Mouse (Mus musculus) hematopoietic stem cell, adult 5-6 weeks (primary cell): Measurements from ENCODE around the gene Gm5294. TPM values are rescaled to one million over a fixed set of nuclear protein-coding genes. Genes with fewer than 3 reads are reported as not detected.

Experiments
- ATAC-seq, 2 experiments: fragments of 125-278 bp in 1 of 2; replicated peaks in 1 of 2; 2 replicates each; pipeline ENCODE4 v1.8.0; 2016 to 2017; ENCODE audit warnings: inconsistent platforms in 2 of 2, mild to moderate bottlenecking in 2 of 2, moderate number of reproducible peaks in 2 of 2, low read depth in 1 of 2, moderate TSS enrichment in 1 of 2; ENCODE audit not compliant: low FRiP score in 2 of 2, poor library complexity in 2 of 2, severe bottlenecking in 2 of 2, insufficient read depth in 1 of 2, low TSS enrichment in 1 of 2
- total RNA-seq: library from RNA; stranded (forward); fragments of 172-1452, 232-1000 nt; gene quantifications from 2 replicates; pipeline ENCODE4 v1.2.3, GENCODE M21; 2017

Gene Gm5294
- 0.63 TPM in 1 of 2 replicates, not detected in the other for total RNA-seq

GRCm38 (mm10) chr5:138819780-138820179 is at the start of gene Gm5294:
Gene Gm5294 (plus strand): TSS chr5:138820080.
- no peak for ATAC-seq

- ATAC-seq, result no peak
These were observed 44.8 kb upstream of the Gm5294 start for GRCm38 (mm10) chr5:138775096-138775495.

GRCm38 (mm10) chr5:138776346-138776745 is 43.5 kb upstream of the Gm5294 start:
- ATAC-seq, result no peak

- no peak for ATAC-seq
These were observed 41.0 kb upstream of the Gm5294 start for GRCm38 (mm10) chr5:138778731-138779463.

- no peak for ATAC-seq
These were observed 40.2 kb upstream of the Gm5294 start for GRCm38 (mm10) chr5:138779655-138780054.

- no peak for ATAC-seq
These were observed 37.2 kb upstream of the Gm5294 start for GRCm38 (mm10) chr5:138782697-138783096.

- no peak for ATAC-seq
These were observed 36.7 kb upstream of the Gm5294 start for GRCm38 (mm10) chr5:138783181-138783580.

- ATAC-seq, result no peak
These were observed 33.8 kb upstream of the Gm5294 start for GRCm38 (mm10) chr5:138785986-138786515.

- ATAC-seq, result no peak
These were observed 32.2 kb upstream of the Gm5294 start for GRCm38 (mm10) chr5:138787648-138788047.

GRCm38 (mm10) chr5:138788481-138789211 is 31.2 kb upstream of the Gm5294 start:
- no peak for ATAC-seq

- no peak for ATAC-seq
These were observed 28.9 kb upstream of the Gm5294 start for GRCm38 (mm10) chr5:138790954-138791480.

- ATAC-seq, result no peak
These were observed 18.2 kb upstream of the Gm5294 start for GRCm38 (mm10) chr5:138801588-138802116.

GRCm38 (mm10) chr5:138804286-138804685 is 15.6 kb upstream of the Gm5294 start:
- ATAC-seq, result no peak

- no peak for ATAC-seq
These were observed 10.1 kb upstream of the Gm5294 start for GRCm38 (mm10) chr5:138809767-138810166.

- peak; percentile 72 to 78 for ATAC-seq
These were observed 945 bp downstream of the Gm5294 start for GRCm38 (mm10) chr5:138820717-138821332.

- no peak for ATAC-seq
These were observed 5.2 kb downstream of the Gm5294 start for GRCm38 (mm10) chr5:138825090-138825489.

GRCm38 (mm10) chr5:138833406-138833805 is 13.5 kb downstream of the Gm5294 start:
- ATAC-seq, result peak; percentile 68 to 81
